Mouse (Mus musculus): ENCODE data around the gene Exoc5.
"Not testable (repeated sequence)": the region's sequence is repeated elsewhere in the genome, so short reads cannot be mapped to it uniquely, and the experiment has no call there.

The Exoc5 gene

GRCm38 (mm10) chr14:49066274-49066823 is at the start of gene Exoc5:
Gene Exoc5 (minus strand): TSS chr14:49066653.
- peak; percentile 98 for DNase-seq

DNA sequence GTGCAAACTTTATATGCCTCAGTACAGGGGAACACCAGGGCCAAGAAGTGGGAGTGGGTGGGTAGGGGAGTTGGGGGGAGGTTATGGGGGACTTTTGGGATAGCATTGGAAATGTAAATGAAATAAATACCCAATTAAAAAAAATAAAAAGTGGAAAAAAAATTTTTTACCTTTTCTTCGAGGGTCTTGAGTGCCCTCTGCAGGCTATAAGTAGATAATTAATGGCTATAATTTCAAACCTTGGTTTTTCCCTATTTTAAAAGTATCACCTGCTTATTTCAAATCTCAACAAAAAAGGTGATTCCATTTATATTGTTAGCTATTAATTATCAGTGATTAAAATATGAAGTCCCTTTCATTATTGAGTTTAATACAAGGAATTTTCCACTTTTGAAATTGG is 25.3 kb upstream of the Exoc5 start:
- not testable (repeated sequence) for DNase-seq

- no peak for DNase-seq
These were observed 24.8 kb upstream of the Exoc5 start for GRCm38 (mm10) chr14:49091277-49091676.

GRCm38 (mm10) chr14:49090102-49090501 is 23.6 kb upstream of the Exoc5 start:
- no peak for DNase-seq

GRCm38 (mm10) chr14:49089461-49090058 is 23.1 kb upstream of the Exoc5 start:
- DNase-seq: no peak

GRCm38 (mm10) chr14:49088155-49089048 is 21.9 kb upstream of the Exoc5 start:
- DNase-seq: no peak

- no peak for DNase-seq
These were observed 20.1 kb upstream of the Exoc5 start for GRCm38 (mm10) chr14:49086522-49086921.

DNA sequence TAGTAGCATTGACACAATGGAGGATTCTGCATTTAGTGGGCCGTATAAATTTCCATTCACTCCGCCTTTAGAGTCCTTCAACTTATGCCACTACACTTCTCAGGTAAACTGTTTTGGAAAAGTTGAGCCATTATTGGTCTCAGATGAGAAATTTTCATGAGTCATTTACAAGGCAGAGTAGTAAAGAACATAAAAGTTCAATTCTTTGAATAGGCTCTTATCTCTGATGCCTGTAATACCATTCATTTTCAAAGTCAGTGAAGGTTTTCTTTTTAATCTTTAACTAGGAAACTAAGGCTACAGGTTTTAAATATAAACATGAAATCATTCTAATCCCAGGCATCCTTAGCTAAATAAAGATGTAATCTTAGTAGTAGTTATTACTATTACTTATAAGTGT is 12.4 kb upstream of the Exoc5 start:
- DNase-seq: no peak

- no peak for DNase-seq
These were observed 7.9 kb upstream of the Exoc5 start for GRCm38 (mm10) chr14:49074361-49074760.

GRCm38 (mm10) chr14:49073896-49074295 is 7.4 kb upstream of the Exoc5 start:
- DNase-seq: peak; percentile 9

- DNase-seq: no peak
These were observed 6.4 kb upstream of the Exoc5 start for GRCm38 (mm10) chr14:49072837-49073236.

GRCm38 (mm10) chr14:49065529-49066273 is 752 bp downstream of the Exoc5 start, which contains the start of gene Ap5m1:
Gene Ap5m1 (plus strand): TSS chr14:49066097.
- peak; percentile 44 for DNase-seq

DNA sequence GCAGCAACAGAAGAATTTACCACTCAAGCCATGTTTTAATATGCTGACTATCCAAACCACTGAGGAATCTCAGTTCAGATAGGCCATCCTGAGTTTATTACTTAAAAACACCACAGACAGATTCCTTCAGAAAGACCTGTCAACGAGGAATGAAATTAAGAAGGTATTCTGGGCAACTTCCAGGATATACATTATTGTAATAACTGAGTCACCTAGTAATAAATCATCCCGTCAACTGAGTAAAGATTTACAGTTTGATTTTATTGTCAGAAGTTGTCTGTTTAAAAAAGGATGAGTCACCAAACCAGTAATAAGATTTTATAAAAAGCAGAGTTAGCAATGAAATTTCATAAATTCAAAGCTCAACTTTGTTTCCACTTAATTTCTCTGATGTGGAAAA is 2.6 kb downstream of the Exoc5 start:
- DNase-seq: no peak

DNA sequence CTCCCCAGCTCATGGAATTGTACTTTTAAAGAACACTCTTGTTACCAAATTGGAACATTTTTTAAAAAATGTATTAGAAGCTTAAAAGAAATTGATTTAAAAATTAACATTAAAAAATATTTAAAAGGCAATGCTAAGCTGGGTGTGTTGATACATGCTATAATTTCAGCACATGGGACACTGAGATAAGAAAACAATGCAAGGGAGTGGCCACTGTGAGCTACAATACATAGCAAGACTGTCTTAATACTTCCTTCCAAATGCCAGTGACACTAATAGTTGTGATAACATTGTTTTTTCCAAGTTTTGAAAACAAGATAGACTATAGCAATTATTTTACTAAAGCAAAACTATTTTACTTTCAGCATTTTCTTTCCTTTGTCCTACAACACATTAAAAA is 17.0 kb downstream of the Exoc5 start:
- DNase-seq: no peak

- DNase-seq: no peak
These were observed 20.8 kb downstream of the Exoc5 start for GRCm38 (mm10) chr14:49045610-49046009.

GRCm38 (mm10) chr14:49028991-49029390 is 37.5 kb downstream of the Exoc5 start:
- DNase-seq: no peak

GRCm38 (mm10) chr14:49027779-49028368 is 38.6 kb downstream of the Exoc5 start:
- DNase-seq: no peak

GRCm38 (mm10) chr14:49027040-49027778 is 39.2 kb downstream of the Exoc5 start:
- DNase-seq: no peak

DNA sequence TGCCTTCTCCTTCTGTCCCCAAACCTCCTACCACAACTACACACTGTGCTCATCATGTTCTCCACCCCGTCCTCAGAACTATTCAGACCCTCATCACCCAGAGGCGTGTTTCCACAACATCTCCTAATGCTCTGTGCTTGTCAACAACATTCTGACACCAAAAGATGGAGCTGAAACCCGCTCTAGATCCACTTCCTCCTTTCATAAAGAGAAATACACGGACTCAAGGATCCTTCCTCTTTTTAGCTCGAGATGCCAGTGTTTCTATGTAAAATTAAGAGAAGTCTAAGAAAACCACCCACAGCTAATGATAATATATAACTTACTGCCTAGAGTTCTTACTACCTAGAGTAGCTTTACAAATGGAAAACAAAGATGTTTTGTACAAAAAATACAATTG is 46.7 kb downstream of the Exoc5 start:
- DNase-seq: no peak

DNA sequence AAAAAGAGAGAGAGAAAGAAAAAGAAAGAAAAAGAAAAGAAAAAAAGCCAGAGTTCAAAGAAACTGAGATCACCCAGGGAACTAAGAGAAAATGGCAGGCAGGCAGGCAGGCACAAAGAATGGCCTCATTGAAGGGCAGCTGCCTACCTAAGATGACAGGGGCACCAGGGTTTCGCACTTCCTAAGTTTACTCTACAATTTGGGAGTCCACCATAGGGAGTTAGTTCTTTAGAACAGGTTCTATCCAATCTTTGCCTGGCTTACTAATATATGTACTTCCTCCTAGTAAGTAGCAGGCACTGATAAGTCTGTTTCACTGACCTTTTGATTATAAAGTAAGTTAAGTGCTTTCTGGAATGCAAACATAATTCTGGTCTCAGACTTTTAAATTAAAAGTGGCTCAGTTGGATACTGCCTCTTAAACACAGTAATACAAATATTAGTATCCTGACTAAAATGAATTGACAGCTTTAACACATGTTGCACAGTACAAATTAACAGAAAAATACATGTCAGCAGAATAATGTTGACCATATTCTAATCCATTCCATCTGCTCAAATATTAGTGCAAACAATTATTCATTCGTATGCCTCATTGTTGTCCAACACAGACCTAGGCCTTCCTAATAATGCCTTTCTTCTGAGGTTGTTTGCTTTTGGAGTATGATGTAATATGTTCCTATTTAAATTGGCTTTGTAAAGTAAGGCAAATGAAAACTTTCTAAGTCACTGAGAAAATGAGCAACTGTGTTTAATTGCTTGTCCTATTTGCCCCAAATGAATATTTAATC is 57.9 kb downstream of the Exoc5 start:
- no peak for DNase-seq

GRCm38 (mm10) chr14:49007979-49008378 is 58.5 kb downstream of the Exoc5 start:
- no peak for DNase-seq
